Mouse (Mus musculus) retina, embryonic 14.5 days (tissue): Measurements from ENCODE around the gene Neu1.
"Not testable (repeated sequence)": the region's sequence is repeated elsewhere in the genome, so short reads cannot be mapped to it uniquely, and the experiment has no call there.

Experiments used
- DNase-seq: peaks from one replicate; pipeline ENCODE4 v3.0.0-alpha.2; 2015; ENCODE audit warnings: low spot score

Neu1 gene

DNA sequence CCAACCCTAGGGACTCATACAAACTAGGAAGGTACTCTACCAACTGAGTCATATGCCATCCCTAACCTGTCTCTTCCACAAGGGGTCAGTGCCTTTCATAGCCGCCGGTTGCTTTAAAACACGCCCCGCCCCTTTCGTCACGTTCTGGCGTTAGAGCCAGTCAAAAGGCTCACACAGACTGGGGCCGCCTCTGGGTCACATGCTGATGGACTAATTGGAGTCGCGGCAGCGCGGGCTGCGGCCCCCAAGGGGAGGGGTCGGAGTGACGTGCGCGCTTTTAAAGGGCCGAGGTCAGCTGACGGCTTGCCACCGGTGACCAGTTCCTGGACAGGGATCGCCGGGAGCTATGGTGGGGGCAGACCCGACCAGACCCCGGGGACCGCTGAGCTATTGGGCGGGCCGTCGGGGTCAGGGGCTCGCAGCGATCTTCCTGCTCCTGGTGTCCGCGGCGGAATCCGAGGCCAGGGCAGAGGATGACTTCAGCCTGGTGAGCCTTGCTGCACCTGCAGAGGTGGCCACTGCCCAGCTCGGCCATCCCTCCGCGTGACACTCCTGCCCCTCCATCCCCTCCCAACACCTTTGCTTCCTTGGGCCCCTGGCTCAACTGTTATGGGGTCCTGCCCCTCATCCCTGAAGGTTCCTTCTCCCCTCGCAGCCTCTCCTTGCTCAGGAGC is at the start of gene Neu1:
TSS of gene Neu1 (plus strand) at position 193 of the 674 bp plus-strand sequence.
- DNase-seq, result peak; percentile 99

GRCm38 (mm10) chr17:34881683-34882310 is 49.3 kb upstream of the Neu1 start, which contains the start of gene Gm20547:
Gene Gm20547, minus strand, starts transcription at chr17:34882042.
- DNase-seq, result no peak

- no peak for DNase-seq
These were observed 47.7 kb upstream of the Neu1 start for GRCm38 (mm10) chr17:34883332-34883731.

DNA sequence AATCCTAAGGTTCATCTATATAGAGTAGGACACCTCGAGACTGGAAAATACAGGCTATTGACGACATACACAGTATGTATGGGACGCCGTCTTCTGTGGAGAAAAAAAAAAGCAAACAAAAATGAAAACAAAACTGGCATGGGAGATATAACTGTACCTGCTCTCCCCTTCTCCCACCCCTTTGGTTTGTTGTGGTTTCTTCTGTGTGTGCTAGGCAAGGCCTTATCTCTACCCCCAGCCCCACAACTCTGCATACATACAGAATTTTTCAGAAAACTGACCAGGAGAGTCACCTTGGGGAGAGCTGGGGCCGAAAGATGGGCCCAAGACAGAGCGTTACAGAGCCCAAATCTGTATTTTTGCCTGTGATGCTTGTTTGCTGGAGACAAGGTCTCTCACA is 46.3 kb upstream of the Neu1 start:
- DNase-seq, result no peak

GRCm38 (mm10) chr17:34885615-34886014 is 45.4 kb upstream of the Neu1 start:
- DNase-seq, result no peak

- DNase-seq, result no peak
These were observed 43.1 kb upstream of the Neu1 start for GRCm38 (mm10) chr17:34887942-34888341.

DNA sequence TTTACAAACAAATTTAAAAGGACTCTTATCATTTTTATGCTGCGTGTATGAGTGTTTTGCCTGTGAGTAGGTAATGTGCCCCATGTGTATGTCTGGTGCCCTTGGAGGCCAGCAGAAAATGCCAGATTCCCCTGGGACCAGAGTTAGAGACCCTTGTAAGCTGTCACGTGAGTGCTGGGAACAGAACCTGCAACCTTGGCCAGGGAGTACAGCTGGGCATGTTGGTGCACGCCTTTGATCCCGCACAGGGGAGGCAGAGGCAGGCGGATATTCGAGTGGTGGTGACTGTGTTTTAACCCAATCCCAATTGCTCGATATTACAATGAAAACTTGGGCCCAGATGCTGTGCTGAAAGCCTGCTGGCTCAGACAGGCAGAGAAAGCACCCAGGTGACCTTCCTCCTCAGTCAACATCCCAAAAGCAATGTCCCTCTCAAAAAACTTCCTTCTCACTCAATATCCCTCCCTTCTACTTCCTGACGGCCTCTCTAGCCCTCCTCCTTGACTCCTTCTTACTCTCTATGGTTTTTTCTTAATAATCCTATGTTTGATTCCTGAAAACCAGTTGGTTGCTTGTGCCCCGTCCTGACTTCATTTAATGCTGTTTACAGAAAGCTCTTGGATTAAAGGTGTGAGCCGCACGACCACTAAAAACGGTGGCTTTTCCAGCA is 40.8 kb upstream of the Neu1 start:
- no peak for DNase-seq

DNA sequence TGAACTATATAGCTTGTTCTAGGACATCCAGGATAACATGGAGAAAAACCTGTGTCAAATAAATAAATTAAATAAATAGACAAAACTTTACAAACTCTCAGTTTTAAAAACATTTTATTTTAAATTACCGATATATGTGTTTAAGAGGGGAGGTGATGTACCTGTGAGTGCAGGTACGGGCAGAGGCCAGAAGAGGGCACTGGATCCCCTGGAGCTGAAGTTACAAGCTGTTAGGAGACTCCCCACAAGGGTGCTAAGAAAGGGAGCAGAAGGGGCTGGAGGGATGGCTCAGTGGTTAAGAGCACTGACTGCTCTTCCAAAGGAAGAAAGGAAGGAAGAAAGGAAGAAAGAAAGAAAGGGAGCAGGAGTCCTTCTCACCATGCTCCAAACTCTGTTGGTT is 39.7 kb upstream of the Neu1 start:
- no peak for DNase-seq

GRCm38 (mm10) chr17:34893072-34893824 is 37.8 kb upstream of the Neu1 start:
- no peak for DNase-seq

DNA sequence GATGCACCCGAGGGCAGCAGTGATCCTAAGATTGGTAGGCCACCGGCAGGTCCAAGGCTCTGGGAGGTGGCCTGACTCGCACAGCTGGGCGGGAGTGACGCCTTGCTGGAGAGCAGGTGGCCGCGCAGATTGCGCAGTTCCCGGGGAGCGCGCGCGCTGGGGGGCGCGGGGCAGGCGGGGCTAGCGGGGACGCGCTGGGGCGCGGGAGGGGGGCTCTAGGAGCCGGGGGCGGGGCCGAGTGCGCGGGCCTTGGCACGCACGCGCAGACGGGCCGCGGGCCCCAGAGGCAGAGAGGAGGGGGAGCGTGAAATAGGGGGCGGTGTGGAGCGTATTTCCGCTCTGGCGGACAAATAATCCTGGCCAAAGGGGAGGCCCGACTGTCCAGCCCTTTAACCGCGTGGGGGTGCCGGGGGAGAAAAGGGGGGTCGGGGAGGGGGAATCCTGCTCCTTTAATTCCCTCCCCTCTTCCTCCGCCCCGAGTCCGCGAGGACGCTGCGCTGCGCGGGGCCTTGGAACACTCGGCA is 36.9 kb upstream of the Neu1 start:
- DNase-seq, result peak; percentile 97

- DNase-seq, result peak; percentile 50
These were observed 36.1 kb upstream of the Neu1 start for GRCm38 (mm10) chr17:34894801-34895530.

DNA sequence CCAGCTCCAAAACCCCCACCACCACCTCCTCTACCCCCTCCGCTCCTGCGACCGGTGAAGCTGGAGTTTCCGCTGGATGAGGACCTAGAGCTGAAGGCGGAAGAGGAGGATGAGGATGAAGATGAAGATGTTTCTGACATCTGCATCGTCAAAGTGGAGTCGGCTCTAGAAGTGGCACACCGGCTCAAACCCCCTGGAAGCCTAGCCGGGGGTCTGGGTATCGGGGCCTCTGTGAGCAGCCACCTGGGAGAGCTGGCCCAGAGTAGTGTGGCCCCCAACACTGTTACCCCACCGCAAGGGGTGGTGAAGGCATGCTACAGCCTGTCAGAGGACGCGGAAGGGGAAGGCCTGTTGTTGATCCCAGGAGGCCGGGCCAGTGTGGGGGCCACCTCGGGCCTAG is 35.3 kb upstream of the Neu1 start:
- no peak for DNase-seq

DNA sequence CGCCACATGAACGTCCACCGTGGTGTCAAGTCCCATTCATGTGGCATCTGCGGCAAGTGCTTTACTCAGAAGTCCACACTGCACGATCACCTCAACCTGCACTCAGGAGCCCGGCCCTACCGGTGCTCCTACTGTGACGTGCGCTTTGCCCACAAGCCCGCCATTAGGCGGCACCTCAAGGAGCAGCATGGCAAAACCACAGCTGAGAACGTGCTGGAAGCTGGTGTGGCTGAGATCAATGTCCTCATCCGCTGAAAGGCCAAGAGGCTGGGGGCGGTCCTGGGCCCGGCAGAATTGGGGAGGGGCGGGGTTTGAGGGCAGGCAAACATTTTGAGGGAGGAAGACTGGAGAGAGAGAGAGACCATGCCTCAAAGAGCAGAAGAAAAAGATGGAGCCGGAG is 34.7 kb upstream of the Neu1 start:
- DNase-seq, result no peak

DNA sequence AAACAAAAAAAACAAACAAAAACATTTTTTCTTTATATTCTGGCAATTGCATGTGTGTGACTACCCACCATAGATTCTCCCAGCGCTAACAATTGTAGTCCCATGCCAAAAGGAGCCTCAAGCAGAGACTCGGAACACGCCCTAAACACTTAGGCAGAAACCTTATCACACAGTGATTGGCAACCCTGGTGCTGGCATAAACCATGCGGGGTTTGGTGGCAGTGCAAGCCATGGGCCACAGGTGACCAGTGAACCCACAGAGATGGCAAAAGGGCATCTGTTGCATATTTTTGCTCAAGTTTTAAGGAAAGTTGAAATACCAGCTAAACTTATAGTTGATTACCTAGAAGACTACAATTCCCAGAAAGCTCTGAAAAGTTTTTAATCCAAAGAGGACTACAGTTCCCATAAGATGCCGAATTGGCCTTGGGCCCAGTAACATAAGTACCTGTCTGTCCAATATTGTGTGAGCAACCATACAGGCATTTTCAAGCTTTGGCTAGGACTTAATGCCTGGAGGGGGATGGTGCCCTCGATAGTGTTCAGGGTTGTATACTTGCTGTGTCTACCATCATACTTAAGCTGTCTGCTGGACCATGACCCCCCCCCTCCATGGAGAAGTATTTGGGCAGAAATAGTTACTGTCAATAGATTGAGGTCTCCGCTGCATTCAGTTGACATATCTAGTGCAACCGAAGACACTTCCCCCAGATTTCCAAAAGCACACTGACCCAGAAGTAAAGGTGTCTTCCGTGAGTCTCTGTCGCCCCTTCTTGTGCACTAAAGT is 33.5 kb upstream of the Neu1 start:
- DNase-seq, result peak; percentile 25

DNA sequence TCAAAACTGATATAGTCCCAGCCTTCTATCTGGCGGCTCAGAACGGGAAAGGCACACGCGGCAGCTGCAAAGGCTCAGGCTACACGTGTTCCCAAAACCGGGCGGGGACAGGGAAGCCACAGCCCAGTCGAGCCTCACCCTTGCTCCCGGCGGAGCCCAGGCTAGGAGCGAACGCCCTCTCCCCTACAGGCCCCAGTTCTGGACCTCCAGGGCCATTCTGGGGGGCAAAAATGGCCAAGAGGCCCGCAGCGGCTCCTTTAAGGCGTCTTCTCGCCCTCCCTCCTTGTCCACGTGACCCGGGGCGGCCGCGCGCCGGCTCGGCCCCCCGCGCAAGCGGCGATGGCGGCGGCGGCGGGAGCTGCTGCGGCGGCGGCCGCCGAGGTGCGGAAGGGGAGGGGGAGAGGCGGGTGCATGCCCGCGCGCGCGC is 32.9 kb upstream of the Neu1 start, which contains the start of the genes C2 and Ehmt2:
TSS of gene C2 (minus strand) at position 106 of the 427 bp plus-strand sequence.
TSS of gene Ehmt2 (plus strand) at position 310 of the 427 bp plus-strand sequence.
- DNase-seq, result peak; percentile 79

GRCm38 (mm10) chr17:34898706-34899052 is 32.4 kb upstream of the Neu1 start:
- peak; percentile 67 for DNase-seq

DNA sequence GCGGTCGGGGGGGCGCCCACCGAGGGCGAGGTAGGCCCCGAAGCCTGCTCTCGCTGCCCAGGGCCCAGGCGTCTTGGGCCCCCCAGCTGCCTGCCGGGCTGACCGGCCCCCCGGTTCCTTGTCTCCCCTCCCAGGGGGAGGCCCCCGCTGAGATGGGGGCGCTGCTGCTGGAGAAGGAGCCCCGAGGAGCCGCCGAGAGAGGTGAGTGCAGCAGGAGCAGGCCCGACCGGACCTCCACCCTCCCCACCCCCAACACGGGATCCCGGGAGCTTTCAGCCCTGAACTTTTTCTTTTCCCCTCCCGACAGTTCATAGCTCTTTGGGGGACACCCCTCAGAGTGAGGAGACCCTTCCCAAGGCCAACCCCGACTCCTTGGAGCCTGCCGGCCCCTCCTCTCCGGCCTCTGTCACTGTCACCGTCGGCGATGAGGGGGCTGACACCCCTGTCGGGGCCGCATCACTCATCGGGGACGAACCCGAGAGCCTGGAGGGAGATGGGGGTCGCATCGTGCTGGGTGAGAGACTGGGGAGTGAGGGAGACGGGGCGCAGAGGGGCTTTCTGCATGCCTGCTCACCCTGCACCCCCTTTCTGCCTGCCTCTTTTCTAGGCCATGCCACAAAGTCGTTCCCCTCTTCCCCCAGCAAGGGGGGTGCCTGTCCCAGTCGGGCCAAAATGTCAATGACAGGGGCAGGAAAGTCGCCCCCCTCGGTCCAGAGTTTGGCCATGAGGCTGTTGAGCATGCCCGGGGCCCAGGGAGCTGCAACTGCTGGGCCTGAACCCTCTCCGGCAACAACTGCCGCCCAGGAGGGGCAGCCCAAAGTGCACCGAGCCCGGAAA is 31.8 kb upstream of the Neu1 start:
- DNase-seq, result peak; percentile 32

DNA sequence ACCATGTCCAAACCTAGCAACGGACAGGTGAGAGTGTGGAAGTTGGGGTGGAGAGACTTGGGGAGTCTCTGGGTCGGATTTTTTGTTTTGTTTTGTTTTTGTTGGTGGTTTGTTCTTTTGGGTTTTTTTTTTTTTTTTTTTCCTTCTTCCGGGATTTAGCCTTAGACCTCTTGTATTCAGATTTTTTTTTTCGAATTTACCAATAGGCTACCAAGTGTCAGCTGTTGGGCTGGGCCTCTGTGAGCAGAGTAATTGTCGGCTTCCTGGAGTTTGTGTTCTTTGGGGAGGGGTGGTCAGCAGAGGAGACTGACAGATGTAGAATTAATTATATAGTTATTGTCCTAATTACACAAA is 31.2 kb upstream of the Neu1 start:
- peak; percentile 61 for DNase-seq

- DNase-seq, result not testable (repeated sequence)
These were observed 30.2 kb upstream of the Neu1 start for GRCm38 (mm10) chr17:34900826-34901225.

DNA sequence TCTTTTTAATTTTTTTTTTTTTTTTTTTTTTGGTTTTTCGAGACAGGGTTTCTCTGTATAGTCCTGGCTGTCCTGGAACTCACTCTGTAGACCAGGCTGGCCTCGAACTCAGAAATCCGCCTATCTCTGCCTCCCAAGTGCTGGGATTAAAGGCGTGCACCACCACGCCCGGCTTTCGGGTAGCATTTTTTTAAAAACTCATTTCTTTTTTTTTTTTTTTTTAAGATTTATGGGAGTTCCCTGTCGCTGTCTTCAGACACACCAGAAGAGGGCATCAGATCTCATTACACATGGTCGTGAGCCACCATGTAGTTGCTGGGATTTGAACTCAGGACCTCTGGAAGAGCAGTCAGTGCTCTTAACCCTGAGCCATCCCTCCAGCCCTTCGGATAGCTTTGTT is 29.1 kb upstream of the Neu1 start:
- not testable (repeated sequence) for DNase-seq
